Mouse (Mus musculus) embryonic facial prominence, embryonic 14.5 days (tissue): ENCODE results near the gene Ppp1r17. TPM values are rescaled to one million over a fixed set of nuclear protein-coding genes. Genes with fewer than 3 reads are reported as not detected.
A peak's percentile ranks its signal among the peaks of the same experiment; 100 is the strongest.

Source experiments
- ATAC-seq: fragments of 200-750 bp; cut with Nextera tagmentation; 2 replicates; pipeline ENCODE4 v1.8.0; 2017; ENCODE audit warnings: low read depth, moderate number of reproducible peaks, moderate TSS enrichment
- DNase-seq: peaks from one replicate; pipeline ENCODE4 v3.0.0-alpha.2; 2015; ENCODE audit warnings: low spot score
- H3K27ac ChIP-seq: fragments of 300-500 bp; sonication (generic); replicated peaks from 2 replicates; pipeline ENCODE4 v1.5.1; 2014; ENCODE audit warnings: low read depth, mild to moderate bottlenecking, low read length, moderate library complexity
- H3K27me3 ChIP-seq: fragments of 300-500 bp; sonication (generic); replicated peaks from 2 replicates; pipeline ENCODE4 v1.6.1; 2014; ENCODE audit warnings: low read length; ENCODE audit not compliant: control insufficient read depth, insufficient read depth
- H3K36me3 ChIP-seq: fragments of 300-500 bp; sonication (generic); 2 replicates; pipeline ENCODE4 v1.6.1; 2014; ENCODE audit warnings: low read length, mixed read lengths; ENCODE audit not compliant: control insufficient read depth, insufficient read depth
- H3K4me1 ChIP-seq: fragments of 300-500 bp; sonication (generic); 2 replicates; pipeline ENCODE4 v1.6.1; 2014; ENCODE audit warnings: antibody characterized with exemption, low read length; ENCODE audit not compliant: control insufficient read depth, insufficient read depth
- H3K4me2 ChIP-seq: fragments of 300-500 bp; sonication (generic); 2 replicates; pipeline ENCODE4 v1.6.1; 2014; ENCODE audit warnings: low read depth, mild to moderate bottlenecking, low read length, moderate library complexity, mixed read lengths
- H3K4me3 ChIP-seq: fragments of 300-500 bp; sonication (generic); 2 replicates; pipeline ENCODE4 v1.5.1; 2014; ENCODE audit warnings: low read depth, mild to moderate bottlenecking, low read length
- H3K9ac ChIP-seq: fragments of 300-500 bp; sonication (generic); 2 replicates; pipeline ENCODE4 v1.6.1; 2014; ENCODE audit warnings: low read depth, mild to moderate bottlenecking, low read length, moderate library complexity, mixed read lengths
- H3K9me3 ChIP-seq: fragments of 300-500 bp; sonication (generic); 2 replicates; pipeline ENCODE4 v1.6.1; 2016; ENCODE audit warnings: low read length; ENCODE audit not compliant: control insufficient read depth
- WGBS: fragments of 180-500 bp; shearing (Covaris S2); extraction: QIAGEN DNeasy Blood & Tissue Kit; methylation state at CpG from one replicate; pipeline ENCODE4 v1.1.7; 2014; 5-methylcytosine and 5-hydroxymethylcytosine counted together
- polyA plus RNA-seq: library from polyadenylated mRNA; unstranded; fragments of >200 nt; fragmentation: Nextera tagmentation; extraction: Ambion mirVana; gene quantifications from 2 replicates; pipeline ENCODE4 v1.2.1, GENCODE M21; 2014

Ppp1r17 gene
- polyA plus RNA-seq, result 0.22 and 0.42 TPM in 2 replicates

DNA sequence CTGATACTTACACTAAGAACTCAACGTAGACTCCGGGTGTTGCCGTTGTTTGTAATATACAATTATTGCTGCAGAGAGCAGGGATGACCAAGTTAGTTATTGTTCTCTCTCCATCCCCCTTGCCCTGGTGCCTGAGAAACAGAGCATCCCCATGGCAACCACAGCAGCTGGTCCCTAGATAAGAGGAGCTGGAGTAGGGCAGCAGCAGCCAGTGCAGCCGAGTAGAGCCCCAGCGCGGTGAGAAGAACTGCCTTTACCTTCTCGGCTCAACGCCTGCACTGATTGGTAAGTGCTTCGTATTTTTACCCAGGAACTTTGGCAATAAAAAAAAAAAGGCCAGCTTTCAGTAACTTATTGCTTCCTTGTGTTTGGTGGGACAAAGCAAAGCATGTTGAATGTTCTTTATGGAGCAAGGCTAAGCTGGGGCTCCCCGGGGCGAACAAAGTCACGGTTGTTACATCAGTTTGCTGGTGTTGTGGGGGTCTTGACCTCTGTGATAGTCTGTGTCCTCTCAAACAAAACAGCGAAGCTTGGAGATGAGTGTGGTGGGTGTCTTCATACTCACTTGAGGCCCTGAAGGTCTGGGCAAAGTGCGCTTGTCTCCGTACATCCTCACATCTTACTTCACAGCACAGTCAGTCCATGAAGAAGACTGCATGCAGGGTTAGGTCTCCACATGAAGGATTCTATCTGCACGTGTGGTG, at the start of gene Ppp1r17:
Gene Ppp1r17 (plus strand): TSS at position 207 of the 704 bp plus-strand sequence.
- Histone ChIP-seq H3K9ac (no peak within 1 kb of the TSS), H3K36me3 (no peaks in the 10 kb centered on the region), H3K4me1 (no peaks in the 10 kb centered on the region), H3K4me3 (no peak within 1 kb of the TSS), H3K9me3 (no peaks in the 10 kb centered on the region), H3K4me2 (no peak within 1 kb of the TSS), H3K27ac (no peak within 1 kb of the TSS), H3K27me3 (no peaks in the 10 kb centered on the region)
- ATAC-seq (peak; percentile 63; the same call in 1 of the 2 replicates), DNase-seq (no peak)
- WGBS, result 67% methylated on average over 16 of the region's 16 CpGs

DNA sequence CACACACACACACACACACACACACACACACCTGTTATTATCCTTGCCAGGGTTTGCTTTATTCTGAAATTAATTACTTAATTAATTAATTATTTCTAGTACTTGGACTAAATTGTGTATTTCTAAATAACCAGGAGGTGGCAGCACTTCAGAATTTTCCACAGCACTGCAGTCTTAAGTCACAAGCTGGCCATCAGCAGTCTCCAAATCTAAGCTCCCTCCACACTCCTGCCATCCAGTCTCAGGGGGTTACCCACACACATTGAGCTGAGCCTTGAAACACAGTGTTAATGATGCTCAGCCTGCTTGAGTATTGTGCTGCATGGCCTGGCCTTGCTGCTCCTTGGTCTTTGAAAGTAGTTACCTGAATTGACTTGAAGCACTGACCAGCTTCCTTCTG, 44.3 kb upstream of the Ppp1r17 start:
- H3K36me3 ChIP-seq, result no peaks in the 10 kb centered on the region
- DNase-seq (peak; percentile 57), ATAC-seq (no peak)
- no peaks in the 10 kb centered on the region for H3K4me1 ChIP-seq
- H3K27me3 ChIP-seq, result no peaks in the 10 kb centered on the region
- no peak overlapping the region for H3K4me3 ChIP-seq
- H3K9ac ChIP-seq, result no peak overlapping the region
- H3K27ac ChIP-seq, result no peak overlapping the region
- no peaks in the 10 kb centered on the region for H3K9me3 ChIP-seq
- H3K4me2 ChIP-seq, result no peak overlapping the region

DNA sequence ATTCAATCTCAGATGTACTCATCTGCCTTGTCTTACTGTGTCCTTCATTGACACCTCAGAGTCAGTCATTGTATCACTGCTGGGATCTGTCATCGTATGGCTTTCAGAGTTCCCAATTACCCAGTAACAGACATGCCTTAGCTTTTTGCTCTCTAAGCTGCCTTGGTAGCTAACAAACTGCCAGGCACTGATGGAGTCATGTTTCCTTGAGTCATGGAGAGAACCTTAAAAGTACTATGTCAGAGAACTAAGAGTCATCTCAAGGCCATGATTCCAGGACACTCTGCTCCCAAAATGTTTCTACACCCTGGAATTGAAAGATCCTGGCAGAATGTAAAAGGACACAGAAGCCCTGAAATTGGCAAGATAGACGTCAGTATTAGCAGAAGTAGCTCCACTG, 37.5 kb upstream of the Ppp1r17 start:
- no peak overlapping the region for H3K9ac ChIP-seq
- no peak overlapping the region for H3K4me3 ChIP-seq
- 74% methylated on average over 2 of the region's 2 CpGs for WGBS
- no peak overlapping the region for H3K4me2 ChIP-seq
- H3K9me3 ChIP-seq, result no peaks in the 10 kb centered on the region
- DNase-seq (no peak), ATAC-seq (no peak)
- no peaks in the 10 kb centered on the region for H3K36me3 ChIP-seq
- no peaks in the 10 kb centered on the region for H3K27me3 ChIP-seq
- H3K4me1 ChIP-seq, result no peaks in the 10 kb centered on the region
- H3K27ac ChIP-seq, result no peak overlapping the region

DNA sequence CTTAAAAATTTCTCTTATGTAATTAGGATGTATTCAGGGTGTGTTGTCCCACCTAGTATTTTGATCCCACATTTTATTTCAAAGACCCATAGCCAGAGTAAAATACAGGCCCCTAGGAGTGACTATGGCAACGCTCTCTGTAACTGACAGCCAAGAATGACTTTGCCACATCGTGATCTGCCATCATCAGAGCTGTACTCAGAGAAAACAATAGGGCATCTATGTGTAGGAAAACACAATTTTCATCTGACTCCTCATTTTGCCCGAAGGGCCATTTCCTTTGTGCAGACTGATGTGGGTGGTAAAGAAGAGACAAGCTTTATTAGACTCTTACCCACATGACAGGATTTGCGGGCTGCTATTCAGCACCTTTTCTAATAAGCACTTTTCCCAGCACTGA, 8.6 kb upstream of the Ppp1r17 start:
- H3K27ac ChIP-seq, result no peak overlapping the region
- ATAC-seq (no peak), DNase-seq (no peak)
- H3K4me3 ChIP-seq, result no peak overlapping the region
- no peaks in the 10 kb centered on the region for H3K27me3 ChIP-seq
- H3K4me2 ChIP-seq, result no peak overlapping the region
- H3K9ac ChIP-seq, result no peak overlapping the region
- no peaks in the 10 kb centered on the region for H3K36me3 ChIP-seq
- no peaks in the 10 kb centered on the region for H3K9me3 ChIP-seq
- no peaks in the 10 kb centered on the region for H3K4me1 ChIP-seq
- 45% methylated on average over 4 of the region's 4 CpGs for WGBS

DNA sequence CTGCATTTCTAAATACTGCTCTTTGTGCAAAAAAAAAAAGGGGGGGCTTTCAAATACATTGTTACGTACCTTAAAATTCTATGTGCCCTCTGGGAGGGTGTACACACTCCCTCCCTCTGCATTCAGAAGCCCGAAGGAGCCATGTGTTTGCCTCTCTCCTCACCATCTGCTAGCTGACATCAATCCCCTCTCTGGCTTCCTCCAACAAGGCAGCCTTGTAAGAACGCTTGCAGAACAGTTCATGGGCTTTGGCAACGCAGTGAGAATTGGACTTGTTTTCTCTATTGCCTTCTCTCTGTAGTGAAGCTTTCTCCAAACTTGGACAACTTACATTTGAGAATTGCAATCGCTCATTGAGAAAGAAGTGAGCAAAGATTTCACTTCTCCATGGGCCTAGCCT, 4.9 kb upstream of the Ppp1r17 start:
- no peak overlapping the region for H3K27ac ChIP-seq
- no peaks in the 10 kb centered on the region for H3K36me3 ChIP-seq
- H3K9ac ChIP-seq, result no peak overlapping the region
- no peak overlapping the region for H3K4me2 ChIP-seq
- no peak overlapping the region for H3K4me3 ChIP-seq
- no peaks in the 10 kb centered on the region for H3K27me3 ChIP-seq
- WGBS, result 49% methylated on average over 5 of the region's 5 CpGs
- ATAC-seq (no peak), DNase-seq (no peak)
- H3K9me3 ChIP-seq, result no peaks in the 10 kb centered on the region
- no peaks in the 10 kb centered on the region for H3K4me1 ChIP-seq

DNA sequence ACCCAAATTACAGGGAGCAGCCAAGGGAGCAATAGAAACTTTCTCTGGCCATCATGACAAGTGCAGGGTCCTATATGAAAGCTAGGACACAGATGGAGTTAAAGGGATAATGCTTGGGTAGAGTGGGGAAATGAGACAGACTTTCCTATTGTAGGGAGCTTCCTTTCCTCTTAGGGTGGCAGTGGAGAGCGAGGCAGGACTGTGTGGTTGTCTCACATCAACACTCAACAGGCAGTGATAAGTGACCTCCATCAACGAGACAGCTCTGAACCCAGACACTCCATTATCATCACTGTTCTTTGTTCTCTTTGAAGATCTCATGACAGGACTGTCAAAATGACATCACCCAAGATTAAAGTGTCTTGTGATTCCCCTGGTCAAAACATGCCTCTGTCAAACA, 2.3 kb downstream of the Ppp1r17 start:
- no peaks in the 10 kb centered on the region for H3K36me3 ChIP-seq
- WGBS, result 56% methylated on average over 2 of the region's 2 CpGs

DNA sequence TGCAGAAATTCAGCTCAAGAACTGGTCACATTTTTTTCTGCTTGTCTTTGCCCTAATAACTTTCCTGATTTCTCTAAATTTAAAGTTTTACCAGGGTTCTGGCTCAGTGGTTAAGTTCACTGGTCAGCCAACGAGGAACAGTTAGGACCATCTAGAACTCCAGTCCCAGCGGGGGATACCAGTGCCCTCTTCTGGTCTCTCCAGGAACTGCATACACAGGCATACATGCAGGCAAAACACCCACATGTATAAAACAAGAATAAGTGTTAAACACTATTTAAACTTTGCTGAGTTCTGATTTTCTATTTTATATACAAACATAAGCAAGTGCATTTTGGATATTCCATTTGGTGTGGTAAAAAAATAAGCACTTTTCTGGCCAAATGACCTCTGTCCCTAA, 8.2 kb downstream of the Ppp1r17 start:
- no peaks in the 10 kb centered on the region for H3K4me1 ChIP-seq
- no peak overlapping the region for H3K9ac ChIP-seq
- no peaks in the 10 kb centered on the region for H3K36me3 ChIP-seq
- no peaks in the 10 kb centered on the region for H3K27me3 ChIP-seq
- H3K4me3 ChIP-seq, result no peak overlapping the region
- ATAC-seq (no peak), DNase-seq (no peak)
- H3K9me3 ChIP-seq, result no peaks in the 10 kb centered on the region
- no peak overlapping the region for H3K27ac ChIP-seq
- no peak overlapping the region for H3K4me2 ChIP-seq
- 57% methylated on average over 2 of the region's 2 CpGs for WGBS

More for the DNA sequence above, 2.3 kb downstream of the Ppp1r17 start:
- no peak overlapping the region for H3K9ac ChIP-seq
- DNase-seq (no peak), ATAC-seq (no peak)
- no peaks in the 10 kb centered on the region for H3K9me3 ChIP-seq
- no peaks in the 10 kb centered on the region for H3K4me1 ChIP-seq
- H3K27ac ChIP-seq, result no peak overlapping the region
- H3K4me3 ChIP-seq, result no peak overlapping the region
- no peaks in the 10 kb centered on the region for H3K27me3 ChIP-seq
- no peak overlapping the region for H3K4me2 ChIP-seq

DNA sequence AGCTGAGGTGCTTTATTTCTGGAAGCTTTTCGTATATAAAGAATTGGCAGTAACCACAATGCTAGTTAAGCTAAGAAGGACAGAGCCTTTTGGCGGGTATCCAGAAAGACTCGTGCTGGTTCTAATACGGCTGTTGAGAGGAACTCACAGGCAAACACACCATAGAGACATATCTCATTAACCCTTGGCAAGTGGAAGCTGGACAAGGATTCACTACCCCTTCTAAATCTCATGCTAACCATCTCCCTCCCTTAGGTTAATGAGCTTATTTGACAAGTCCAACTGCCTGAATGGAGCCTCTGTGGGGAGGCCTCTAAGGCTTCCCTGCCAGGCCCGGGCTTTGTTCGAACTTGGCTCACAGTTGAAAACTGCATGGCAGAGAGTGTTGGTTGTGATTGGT, 10.0 kb downstream of the Ppp1r17 start:
- WGBS, result 62% methylated on average over 6 of the region's 6 CpGs
- DNase-seq, result peak; percentile 64
- H3K27me3 ChIP-seq, result no peaks in the 10 kb centered on the region

DNA sequence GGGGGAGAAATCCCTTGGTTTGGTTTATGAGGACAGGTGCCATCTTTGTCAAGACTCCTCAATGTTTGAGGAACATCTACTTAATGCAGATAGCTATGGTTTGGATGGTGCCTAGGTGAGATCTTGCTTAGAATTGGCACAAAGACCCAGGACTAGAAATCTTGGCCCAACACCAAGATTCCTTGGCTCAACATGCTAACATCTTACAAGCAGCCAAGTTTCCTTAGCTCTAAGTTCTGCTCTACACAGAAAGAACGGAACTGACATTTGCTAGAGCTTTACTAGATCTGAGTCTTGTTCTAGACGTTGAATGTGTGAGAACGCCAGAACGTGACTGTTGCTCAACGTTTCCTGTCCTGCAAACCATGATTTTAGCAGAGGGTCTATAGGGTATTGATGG, 10.7 kb downstream of the Ppp1r17 start:
- no peak for ATAC-seq

More for the DNA sequence above, 10.0 kb downstream of the Ppp1r17 start:
- no peak overlapping the region for H3K27ac ChIP-seq
- no peak for ATAC-seq
- no peaks in the 10 kb centered on the region for H3K36me3 ChIP-seq
- no peak overlapping the region for H3K4me2 ChIP-seq
- H3K9me3 ChIP-seq, result no peaks in the 10 kb centered on the region
- H3K4me1 ChIP-seq, result no peaks in the 10 kb centered on the region
- no peak overlapping the region for H3K4me3 ChIP-seq
- H3K9ac ChIP-seq, result no peak overlapping the region

More for the DNA sequence above, 10.7 kb downstream of the Ppp1r17 start:
- Histone ChIP-seq H3K27ac (no peak overlapping the region), H3K9me3 (no peaks in the 10 kb centered on the region), H3K27me3 (no peaks in the 10 kb centered on the region), H3K9ac (no peak overlapping the region), H3K4me2 (no peak overlapping the region), H3K36me3 (no peaks in the 10 kb centered on the region), H3K4me1 (no peaks in the 10 kb centered on the region), H3K4me3 (no peak overlapping the region)
- WGBS, result 72% methylated on average over 5 of the region's 5 CpGs
- no peak for DNase-seq
